Mouse (Mus musculus) CD4-positive naive resting alpha-beta T cell, adult 76 days (primary cell): Measurements from ENCODE around the gene Ankrd39. TPM values are rescaled to one million over a fixed set of nuclear protein-coding genes. Genes with fewer than 3 reads are reported as not detected.

Experiments
- total RNA-seq: library from RNA; stranded (reverse); gene quantifications from one replicate; pipeline ENCODE4 v1.2.4, GENCODE M21; 2023

Ankrd39 gene
- 22.5 TPM for total RNA-seq

GRCm38 (mm10) chr1:36546888-36547471, at the start of gene Ankrd39:
TSS of gene Ankrd39 (minus strand) at chr1:36547445.

GRCm38 (mm10) chr1:36558031-36558993, 11.1 kb upstream of the Ankrd39 start, which contains the start of gene Sema4c:
TSS of gene Sema4c (minus strand) at chr1:36558349.

DNA sequence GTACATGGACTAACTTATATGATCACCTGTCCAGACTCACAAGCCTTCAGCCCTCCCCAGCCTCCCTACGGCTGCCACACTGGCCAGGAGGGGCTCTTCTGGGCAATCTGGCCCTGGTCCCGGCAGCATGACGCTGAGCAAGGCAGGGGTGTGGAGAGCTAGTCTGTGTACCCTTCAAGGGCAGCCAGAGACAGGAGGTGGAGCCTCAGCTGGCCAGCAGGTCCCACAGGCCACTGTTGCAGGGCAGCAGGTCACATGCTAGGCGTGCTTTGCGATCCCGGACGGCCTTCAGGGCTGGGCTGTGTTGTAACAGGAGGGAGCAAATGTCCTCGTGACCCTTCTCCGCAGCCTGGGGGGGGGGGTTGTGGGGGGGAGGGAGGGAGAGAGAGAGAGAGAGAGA, 8.1 kb downstream of the Ankrd39 start, which contains the start of gene Gm42417:
Gene Gm42417 (minus strand): TSS at position 244 of the 400 bp plus-strand sequence.

DNA sequence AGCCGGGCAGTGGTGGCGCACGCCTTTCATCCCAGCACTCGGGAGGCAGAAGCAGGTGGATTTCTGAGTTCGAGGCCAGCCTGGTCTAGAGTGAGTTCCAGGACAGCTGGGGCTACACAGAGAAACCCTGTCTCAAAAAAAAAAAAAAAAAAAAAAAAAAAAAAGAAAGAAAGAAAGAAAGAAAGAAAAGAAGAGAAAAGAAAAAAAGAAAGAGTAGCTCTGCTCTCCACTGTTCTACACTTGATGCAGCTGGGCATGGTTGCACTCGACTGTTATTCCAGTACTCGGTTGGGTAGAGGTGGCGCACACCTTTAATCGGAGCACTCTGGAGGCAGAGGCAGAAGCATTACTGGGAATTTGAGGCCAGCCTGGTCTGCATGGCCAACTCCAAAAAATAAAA, 10.5 kb downstream of the Ankrd39 start, which contains the start of gene Ankrd23:
Gene Ankrd23 (minus strand): TSS at position 101 of the 400 bp plus-strand sequence.

DNA sequence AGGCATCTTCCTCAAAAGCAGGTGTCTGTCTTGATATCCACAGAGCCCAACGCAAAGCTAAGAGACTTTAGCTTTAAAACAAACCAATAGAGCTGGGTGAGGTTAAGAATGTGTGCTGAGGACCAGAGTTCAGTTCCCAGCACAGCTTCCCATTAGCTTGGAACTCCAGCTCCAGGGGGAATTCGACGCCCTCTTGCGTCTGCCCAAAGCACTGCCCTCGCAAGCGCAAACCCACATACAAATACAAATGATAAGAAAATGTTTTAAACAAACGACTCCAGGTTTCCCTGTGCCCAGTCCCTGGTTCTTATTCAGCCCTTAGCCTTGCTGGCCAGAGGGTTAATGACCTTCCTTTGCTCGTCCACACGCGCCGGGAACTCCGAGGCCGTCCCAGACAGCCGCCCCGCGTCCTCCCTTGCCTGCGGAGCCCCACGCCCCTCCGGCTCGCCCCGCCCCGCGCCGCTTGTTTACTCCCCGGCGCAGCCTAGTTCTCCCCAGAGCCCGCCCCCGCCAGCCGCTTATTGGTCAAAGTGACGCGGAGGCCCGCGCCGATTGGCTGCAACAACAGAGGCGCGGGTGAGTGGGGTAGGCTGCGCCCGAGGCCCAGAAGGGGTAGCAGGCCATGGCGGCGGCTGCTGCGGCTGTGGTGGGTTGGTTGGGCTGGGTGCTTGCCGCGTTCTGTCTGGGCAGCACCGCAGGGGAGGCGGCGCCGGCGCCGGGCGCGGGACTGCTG, 35.8 kb downstream of the Ankrd39 start, which contains the start of gene Cnnm3:
Gene Cnnm3 (plus strand): TSS at position 579 of the 733 bp plus-strand sequence.

Other genes starting within 250 kb of the Ankrd39 start
- 906 TPM for gene Arid5a, start 239.7 kb downstream of the Ankrd39 start, total RNA-seq
- gene Kansl3, start 178.3 kb downstream of the Ankrd39 start, total RNA-seq = 104 TPM
- gene Fer1l5, start 175.2 kb downstream of the Ankrd39 start, total RNA-seq = not detected
- gene Lman2l, start 102.2 kb downstream of the Ankrd39 start, total RNA-seq = 24.4 TPM
- 24.2 TPM for gene Cnnm4, start 75.8 kb downstream of the Ankrd39 start, total RNA-seq
- gene Cnnm3, start 35.6 kb downstream of the Ankrd39 start, total RNA-seq = 39.4 TPM
- gene Ankrd23, start 10.6 kb downstream of the Ankrd39 start, total RNA-seq = 22.4 TPM
- gene Gm42417, start 8.0 kb downstream of the Ankrd39 start, total RNA-seq = not detected
- 0.64 TPM for gene Sema4c, start 10.9 kb upstream of the Ankrd39 start, total RNA-seq
- gene Fam178b, start 135.7 kb upstream of the Ankrd39 start, total RNA-seq = 0.88 TPM
- 221 TPM for gene Cox5b, start 144.0 kb upstream of the Ankrd39 start, total RNA-seq
- not detected for gene 4933424G06Rik, start 162.7 kb upstream of the Ankrd39 start, total RNA-seq
- 324 TPM for gene Actr1b, start 167.0 kb upstream of the Ankrd39 start, total RNA-seq
- gene Zap70, start 214.4 kb upstream of the Ankrd39 start, total RNA-seq = 215 TPM